Mouse (Mus musculus): ENCODE results near the gene Trpc3. TPM values are rescaled to one million over a fixed set of nuclear protein-coding genes. Genes with fewer than 3 reads are reported as not detected.
"Not testable (repeated sequence)": the region's sequence is repeated elsewhere in the genome, so short reads cannot be mapped to it uniquely, and the experiment has no call there.

Trpc3 gene
- total RNA-seq, 4 experiments from 2014 or later = 3.9 to 9.6 (median 6.6) TPM

DNA sequence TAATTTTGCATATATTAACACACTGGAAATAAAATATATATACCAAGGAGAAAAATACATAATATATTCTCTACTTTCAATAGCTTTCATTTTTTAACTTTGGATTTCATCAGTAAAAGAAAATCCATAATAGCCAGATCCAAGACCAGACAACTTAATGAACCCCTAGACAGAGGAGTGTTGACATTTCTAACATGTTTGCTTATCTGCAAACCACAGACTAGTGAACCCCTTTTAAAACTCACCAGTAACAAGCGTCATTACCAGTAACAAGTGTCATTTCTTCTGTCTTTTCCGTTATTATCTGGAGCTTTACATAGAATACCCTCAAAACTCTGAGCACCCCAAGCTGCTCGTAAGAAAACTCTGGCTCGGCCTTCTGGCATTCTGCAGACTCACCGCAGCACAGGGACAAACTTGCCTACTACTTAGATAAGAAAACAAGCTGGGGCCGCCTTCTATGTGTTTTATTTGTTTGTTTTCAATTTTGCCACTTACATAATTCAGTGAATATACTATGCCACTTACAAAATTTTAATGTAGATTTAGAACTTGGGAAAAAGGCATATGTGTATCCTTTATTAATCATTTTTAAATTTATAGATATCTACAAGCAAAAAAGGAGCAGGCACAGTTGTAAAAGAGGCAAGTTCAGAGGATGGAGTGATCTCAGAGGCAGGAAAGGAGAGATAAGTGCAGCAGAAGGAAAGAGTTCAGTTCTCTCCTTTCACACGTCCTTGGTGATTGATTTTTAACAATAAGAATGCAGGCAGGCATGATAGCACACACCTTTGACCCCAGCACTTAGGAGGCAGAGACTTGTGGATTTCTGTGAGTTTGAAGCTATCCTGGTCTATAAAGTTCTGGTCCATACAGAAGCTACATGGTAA, 83.8 kb downstream of the Trpc3 start:
- DNase-seq (ENCODE audit: low spot score in 2 of 2) = no peak

DNA sequence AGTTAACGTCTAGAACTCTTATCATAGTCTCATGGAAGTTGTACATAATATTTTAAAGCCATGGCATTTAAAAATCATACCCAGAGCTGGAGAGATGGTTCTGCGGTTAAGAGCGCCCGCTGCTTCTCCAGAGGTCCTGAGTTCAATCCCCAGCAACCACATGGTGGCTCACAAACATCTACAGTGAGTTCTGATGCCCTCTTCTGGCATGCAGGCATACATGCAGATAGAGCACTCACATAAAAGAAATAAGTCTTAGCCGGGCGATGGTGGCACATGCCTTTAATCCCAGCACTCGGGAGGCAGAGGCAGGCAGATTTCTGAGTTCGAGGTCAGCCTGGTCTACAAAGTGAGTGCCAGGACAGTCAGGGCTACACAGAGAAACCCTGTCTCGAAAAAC, 90.2 kb downstream of the Trpc3 start:
- not testable (repeated sequence) for DNase-seq (ENCODE audit: low spot score in 2 of 2)

DNA sequence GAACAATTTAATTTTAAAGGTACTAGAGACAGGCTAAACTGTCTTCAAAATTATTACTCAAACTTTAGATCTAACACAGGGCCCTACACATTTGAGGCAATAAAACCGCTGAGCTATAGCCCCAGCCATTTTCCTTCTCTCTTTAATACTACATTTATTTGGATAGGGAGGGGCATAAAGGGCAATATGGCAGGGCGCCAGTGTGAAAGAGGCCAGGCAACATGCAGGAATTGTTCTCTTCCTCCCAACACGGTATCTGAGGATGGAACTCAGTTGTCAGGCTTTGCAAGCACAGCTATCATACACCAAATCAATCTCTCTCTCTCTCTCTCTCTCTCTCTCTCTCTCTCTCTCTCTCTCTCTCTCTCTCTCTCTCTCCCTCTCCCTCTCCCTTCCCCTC, 91.2 kb downstream of the Trpc3 start:
- DNase-seq (ENCODE audit: low spot score in 2 of 2) = no peak

DNA sequence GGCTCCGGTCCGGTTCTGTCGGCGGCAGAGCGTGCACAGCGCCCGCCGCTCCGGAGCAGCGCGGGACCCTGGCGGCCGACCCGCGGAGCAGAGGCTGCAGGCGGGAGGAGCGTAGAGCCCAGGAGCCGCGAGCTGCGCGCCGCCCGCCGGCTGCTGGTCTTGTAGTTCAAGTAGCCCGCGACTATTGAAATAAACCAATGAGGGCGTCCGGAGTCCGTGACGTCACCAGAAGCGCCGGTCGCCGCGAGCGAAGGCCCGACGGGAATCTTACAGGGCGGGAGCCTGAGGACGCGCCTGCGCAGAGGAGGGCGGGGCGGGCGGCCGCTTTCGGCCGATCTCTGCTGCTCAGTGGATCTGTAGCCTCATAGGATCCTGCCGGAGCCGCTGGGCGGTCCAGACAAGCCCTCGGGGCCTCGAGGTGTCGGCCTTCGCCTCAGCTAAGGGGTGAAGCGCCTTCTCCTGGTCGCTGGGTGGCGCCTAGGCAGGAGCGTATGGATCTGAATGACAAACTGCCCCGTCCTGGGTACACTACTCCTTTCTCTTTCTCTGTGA, 118.1 kb downstream of the Trpc3 start, which contains the start of gene Ccna2:
Ccna2 (minus strand) TSS at position 324 of the 552 bp plus-strand sequence.
- DNase-seq (ENCODE audit: low spot score in 2 of 2) = peak; percentile 97

- DNase-seq (ENCODE audit: low spot score in 2 of 2) = peak in 1 of 2 experiments; percentile 5
Observed at GRCm38 (mm10) chr3:36571361-36571826, 118.6 kb downstream of the Trpc3 start.

Other genes starting within 250 kb of the Trpc3 start
- gene Anxa5, start 214.3 kb downstream of the Trpc3 start, total RNA-seq (2022) = 10 to 100 TPM; 53.9 to 99.1 (median 73.0) TPM
- gene 1810062G17Rik, start 214.2 kb downstream of the Trpc3 start, total RNA-seq (2022) = not detected
- 1 to 10 TPM; 2.7 to 4.2 (median 3.1) TPM for gene Gm11549, start 168.4 kb downstream of the Trpc3 start, total RNA-seq (2022)
- gene Exosc9, start 137.6 kb downstream of the Trpc3 start, total RNA-seq (2022) = 10 to 100 TPM; 39.0 to 42.2 (median 40.3) TPM
- gene Ccna2, start 118.0 kb downstream of the Trpc3 start, total RNA-seq (2022) = 1 to 10 TPM; 1.1 to 1.3 (median 1.2) TPM
- 10 to 100 TPM; 16.1 to 24.6 (median 19.5) TPM for gene Bbs7, start 76.7 kb downstream of the Trpc3 start, total RNA-seq (2022)
- 100 to 1,000 TPM in 1 of 4 experiments, 10 to 100 TPM in 3; 84.4 to 112 (median 91.6) TPM for gene 4932438A13Rik, start 172.9 kb upstream of the Trpc3 start, total RNA-seq (2022)